Mouse (Mus musculus): ENCODE data around the gene Hnf1a. TPM values are rescaled to one million over a fixed set of nuclear protein-coding genes. Genes with fewer than 3 reads are reported as not detected.

The Hnf1a gene
- polyA plus RNA-seq, 1 experiment from 2014 or later, result 6.8 TPM

- Histone ChIP-seq H3K4me1 (ENCODE audit: control insufficient read depth, insufficient read depth, low read length) (no peaks in the 10 kb centered on the region), H3K27ac (ENCODE audit: low read depth, low read length) (no peak overlapping the region), H3K9ac (ENCODE audit: low read depth, low read length) (no peak overlapping the region), H3K4me2 (replicated peaks; ENCODE audit: low read depth, low read length) (no peak overlapping the region), H3K4me3 (ENCODE audit: low read length) (no peak overlapping the region), H3K27me3 (ENCODE audit: control insufficient read depth, insufficient read depth, low read length) (no peaks in the 10 kb centered on the region), H3K9me3 (ENCODE audit: control insufficient read depth, low read length) (no peaks in the 10 kb centered on the region), H3K36me3 (ENCODE audit: control insufficient read depth, insufficient read depth, low read length) (no peaks in the 10 kb centered on the region)
- 67% methylated on average over 16 of the region's 16 CpGs for WGBS
- ATAC-seq (ENCODE audit: low FRiP score, low TSS enrichment), result no peak
These were observed 25.6 kb upstream of the Hnf1a start for GRCm38 (mm10) chr5:114996447-114996846.

DNA sequence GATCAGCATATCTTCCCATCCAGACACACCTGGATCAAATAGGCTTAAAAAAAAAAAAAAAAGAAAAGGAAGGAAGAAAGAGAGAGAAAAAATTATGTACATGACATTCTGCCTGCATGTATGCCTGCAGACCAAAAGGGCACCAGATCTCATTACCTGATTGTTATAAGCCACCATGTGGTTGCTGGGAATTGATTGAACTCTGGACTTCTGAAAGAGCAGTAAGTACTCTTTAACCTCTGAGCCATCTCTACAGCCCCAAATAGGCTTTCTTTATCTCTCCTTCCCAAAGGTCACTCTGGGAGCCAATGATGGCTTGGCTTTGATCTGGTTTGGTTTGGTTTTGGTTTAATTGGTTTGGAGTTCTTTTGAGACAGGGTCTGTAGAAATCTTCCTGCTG, 14.2 kb upstream of the Hnf1a start:
- no peaks in the 10 kb centered on the region for H3K27me3 ChIP-seq (ENCODE audit: control insufficient read depth, insufficient read depth, low read length)
- no peak overlapping the region for H3K9ac ChIP-seq (ENCODE audit: low read depth, low read length)
- H3K4me1 ChIP-seq (ENCODE audit: control insufficient read depth, insufficient read depth, low read length), result peaks cover 3% of the 10 kb centered on the region
- no peak overlapping the region for H3K27ac ChIP-seq (ENCODE audit: low read depth, low read length)
- ATAC-seq (ENCODE audit: low FRiP score, low TSS enrichment), result no peak
- H3K9me3 ChIP-seq (ENCODE audit: control insufficient read depth, low read length), result no peaks in the 10 kb centered on the region
- H3K36me3 ChIP-seq (ENCODE audit: control insufficient read depth, insufficient read depth, low read length), result no peaks in the 10 kb centered on the region
- no peak overlapping the region for H3K4me3 ChIP-seq (ENCODE audit: low read length)
- no peak overlapping the region for H3K4me2 ChIP-seq (replicated peaks; ENCODE audit: low read depth, low read length)

DNA sequence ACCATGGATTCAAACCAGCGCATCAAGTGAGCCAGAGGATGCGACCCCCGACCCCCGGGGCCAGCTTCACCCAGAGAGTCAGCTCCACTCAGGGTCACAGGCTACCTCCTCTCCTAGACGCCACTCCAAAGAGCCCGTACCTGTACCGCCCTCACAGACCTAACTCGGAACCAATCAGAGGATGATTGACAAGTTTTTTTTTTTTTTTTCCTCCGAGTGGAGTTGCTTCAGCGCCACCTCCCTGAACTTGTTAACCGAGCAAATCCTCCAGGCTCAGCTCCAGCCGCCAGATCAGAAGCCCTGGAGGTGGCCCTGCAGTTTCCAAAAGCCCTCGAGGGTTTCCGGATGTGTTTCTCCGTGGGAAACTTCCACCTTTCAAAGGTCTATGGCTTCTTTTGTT, 11.1 kb upstream of the Hnf1a start:
- Histone ChIP-seq H3K4me3 (ENCODE audit: low read length) (no peak overlapping the region), H3K9me3 (ENCODE audit: control insufficient read depth, low read length) (no peaks in the 10 kb centered on the region), H3K27me3 (ENCODE audit: control insufficient read depth, insufficient read depth, low read length) (no peaks in the 10 kb centered on the region), H3K27ac (ENCODE audit: low read depth, low read length) (no peak overlapping the region), H3K4me1 (ENCODE audit: control insufficient read depth, insufficient read depth, low read length) (peaks cover 8% of the 10 kb centered on the region), H3K9ac (ENCODE audit: low read depth, low read length) (no peak overlapping the region), H3K36me3 (ENCODE audit: control insufficient read depth, insufficient read depth, low read length) (no peaks in the 10 kb centered on the region), H3K4me2 (replicated peaks; ENCODE audit: low read depth, low read length) (no peak overlapping the region)
- 68% methylated on average over 15 of the region's 15 CpGs for WGBS
- no peak for ATAC-seq (ENCODE audit: low FRiP score, low TSS enrichment)

DNA sequence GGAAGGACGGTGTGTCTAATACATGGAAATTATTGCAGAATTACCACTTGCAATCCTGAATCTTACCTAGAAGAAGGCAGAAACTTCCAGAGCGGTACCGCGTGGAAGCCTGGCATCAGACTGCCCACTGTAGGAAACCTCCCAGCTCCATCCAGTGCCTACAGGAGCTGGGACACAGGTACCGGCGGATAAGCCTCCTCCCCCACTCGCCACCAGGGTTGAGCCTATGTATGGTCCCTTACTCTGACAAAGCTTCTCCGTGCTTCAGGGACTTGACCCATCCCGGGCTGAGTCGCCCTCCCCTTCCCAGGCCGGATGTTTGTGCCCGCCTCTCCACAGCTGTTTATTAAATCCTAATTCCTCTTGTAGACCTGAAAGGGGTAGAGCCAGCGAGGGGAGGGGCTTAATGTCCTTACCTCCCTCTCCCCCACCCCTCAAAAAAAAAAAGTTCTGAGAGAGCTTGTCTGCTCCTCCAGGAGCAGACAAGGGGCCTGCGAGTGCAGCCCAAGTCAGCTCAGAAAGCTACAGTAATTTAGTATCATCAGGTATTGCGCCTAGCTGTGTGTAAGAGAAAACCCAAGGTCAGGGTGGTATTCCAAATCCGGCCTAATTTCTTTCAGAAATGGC, 9.3 kb upstream of the Hnf1a start:
- Histone ChIP-seq H3K4me2 (replicated peaks; ENCODE audit: low read depth, low read length) (peak overlapping the region; percentile 59), H3K4me1 (ENCODE audit: control insufficient read depth, insufficient read depth, low read length) (peaks cover 8% of the 10 kb centered on the region), H3K9me3 (ENCODE audit: control insufficient read depth, low read length) (no peaks in the 10 kb centered on the region), H3K27me3 (ENCODE audit: control insufficient read depth, insufficient read depth, low read length) (no peaks in the 10 kb centered on the region), H3K4me3 (ENCODE audit: low read length) (peak overlapping the region; percentile 28), H3K27ac (ENCODE audit: low read depth, low read length) (no peak overlapping the region), H3K36me3 (ENCODE audit: control insufficient read depth, insufficient read depth, low read length) (no peaks in the 10 kb centered on the region), H3K9ac (ENCODE audit: low read depth, low read length) (peak overlapping the region; percentile 44)
- 24% methylated on average over 16 of the region's 16 CpGs for whole genome bisulfite sequencing
- no peak; the same call in 1 of the 2 replicates for ATAC-seq (ENCODE audit: low FRiP score, low TSS enrichment)

- peak overlapping the region; percentile 44; the same call in 1 of the 2 replicates for H3K9ac ChIP-seq (ENCODE audit: low read depth, low read length)
- no peaks in the 10 kb centered on the region for H3K36me3 ChIP-seq (ENCODE audit: control insufficient read depth, insufficient read depth, low read length)
- peak overlapping the region; percentile 28 for H3K4me3 ChIP-seq (ENCODE audit: low read length)
- ATAC-seq (ENCODE audit: low FRiP score, low TSS enrichment), result peak; percentile 38
- peaks cover 8% of the 10 kb centered on the region for H3K4me1 ChIP-seq (ENCODE audit: control insufficient read depth, insufficient read depth, low read length)
- no peaks in the 10 kb centered on the region for H3K9me3 ChIP-seq (ENCODE audit: control insufficient read depth, low read length)
- H3K4me2 ChIP-seq (replicated peaks; ENCODE audit: low read depth, low read length), result peak overlapping the region; percentile 59
- H3K27ac ChIP-seq (ENCODE audit: low read depth, low read length), result no peak overlapping the region
- no peaks in the 10 kb centered on the region for H3K27me3 ChIP-seq (ENCODE audit: control insufficient read depth, insufficient read depth, low read length)
- 5% methylated on average over 32 of the region's 32 CpGs for WGBS
These were observed 8.6 kb upstream of the Hnf1a start for GRCm38 (mm10) chr5:114979250-114980121.

DNA sequence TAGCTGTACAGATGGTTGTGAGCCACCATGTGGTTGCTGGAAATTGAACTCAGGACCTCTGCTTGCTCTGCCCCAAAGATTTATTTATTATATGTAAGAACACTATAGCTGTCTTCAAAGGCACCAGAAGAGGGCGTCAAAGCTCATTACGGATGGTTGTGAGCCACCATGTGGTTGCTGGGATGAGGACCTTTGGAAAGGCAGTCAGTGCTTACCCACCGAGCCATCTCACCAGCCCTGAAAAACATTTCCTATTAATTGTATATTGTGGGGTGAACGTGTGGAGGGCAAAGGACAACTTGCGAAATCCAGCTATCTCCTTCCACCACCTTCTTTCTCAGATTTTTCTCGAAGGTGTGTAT, 8.0 kb upstream of the Hnf1a start:
- Histone ChIP-seq H3K9me3 (ENCODE audit: control insufficient read depth, low read length) (no peaks in the 10 kb centered on the region), H3K9ac (ENCODE audit: low read depth, low read length) (peak overlapping the region; percentile 44; the same call in 1 of the 2 replicates), H3K27me3 (ENCODE audit: control insufficient read depth, insufficient read depth, low read length) (no peaks in the 10 kb centered on the region), H3K27ac (ENCODE audit: low read depth, low read length) (no peak overlapping the region), H3K4me3 (ENCODE audit: low read length) (peak overlapping the region; percentile 28; the same call in 1 of the 2 replicates), H3K4me1 (ENCODE audit: control insufficient read depth, insufficient read depth, low read length) (peaks cover 8% of the 10 kb centered on the region), H3K36me3 (ENCODE audit: control insufficient read depth, insufficient read depth, low read length) (no peaks in the 10 kb centered on the region), H3K4me2 (replicated peaks; ENCODE audit: low read depth, low read length) (peak overlapping the region; percentile 59)
- ATAC-seq (ENCODE audit: low FRiP score, low TSS enrichment), result peak; percentile 34; the same call in 1 of the 2 replicates
- WGBS, result 5% methylated on average over 6 of the region's 6 CpGs

GRCm38 (mm10) chr5:114978473-114978872, 7.6 kb upstream of the Hnf1a start:
- H3K4me3 ChIP-seq (ENCODE audit: low read length), result no peak overlapping the region
- peaks cover 8% of the 10 kb centered on the region for H3K4me1 ChIP-seq (ENCODE audit: control insufficient read depth, insufficient read depth, low read length)
- WGBS, result 70% methylated on average over 11 of the region's 11 CpGs
- no peak for ATAC-seq (ENCODE audit: low FRiP score, low TSS enrichment)
- H3K9me3 ChIP-seq (ENCODE audit: control insufficient read depth, low read length), result no peaks in the 10 kb centered on the region
- H3K27ac ChIP-seq (ENCODE audit: low read depth, low read length), result no peak overlapping the region
- H3K4me2 ChIP-seq (replicated peaks; ENCODE audit: low read depth, low read length), result no peak overlapping the region
- H3K9ac ChIP-seq (ENCODE audit: low read depth, low read length), result no peak overlapping the region
- no peaks in the 10 kb centered on the region for H3K36me3 ChIP-seq (ENCODE audit: control insufficient read depth, insufficient read depth, low read length)
- H3K27me3 ChIP-seq (ENCODE audit: control insufficient read depth, insufficient read depth, low read length), result no peaks in the 10 kb centered on the region

DNA sequence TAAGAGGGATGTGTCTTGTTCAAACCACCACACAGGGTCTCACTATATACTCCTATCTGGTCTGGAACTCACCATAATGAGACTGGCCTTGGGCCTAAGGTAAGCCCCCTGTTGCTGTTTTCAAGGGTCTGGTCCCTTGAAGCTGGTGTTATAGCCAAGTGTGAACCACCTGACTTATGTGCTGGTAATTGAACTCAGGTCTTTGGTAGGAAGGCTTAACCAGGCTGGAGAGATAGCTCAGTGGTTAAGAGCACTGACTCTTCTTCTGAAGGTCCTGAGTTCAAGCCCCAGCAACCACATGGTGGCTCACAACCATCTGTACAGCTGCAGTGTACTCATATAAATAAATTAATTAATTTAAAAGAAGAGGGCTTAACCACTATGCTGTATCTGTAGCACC, 6.0 kb upstream of the Hnf1a start:
- Histone ChIP-seq H3K9ac (ENCODE audit: low read depth, low read length) (no peak overlapping the region), H3K4me1 (ENCODE audit: control insufficient read depth, insufficient read depth, low read length) (peaks cover 8% of the 10 kb centered on the region), H3K4me2 (replicated peaks; ENCODE audit: low read depth, low read length) (no peak overlapping the region), H3K9me3 (ENCODE audit: control insufficient read depth, low read length) (no peaks in the 10 kb centered on the region), H3K27me3 (ENCODE audit: control insufficient read depth, insufficient read depth, low read length) (no peaks in the 10 kb centered on the region), H3K4me3 (ENCODE audit: low read length) (no peak overlapping the region), H3K36me3 (ENCODE audit: control insufficient read depth, insufficient read depth, low read length) (no peaks in the 10 kb centered on the region), H3K27ac (ENCODE audit: low read depth, low read length) (no peak overlapping the region)
- ATAC-seq (ENCODE audit: low FRiP score, low TSS enrichment), result no peak

GRCm38 (mm10) chr5:114973131-114973530, 2.2 kb upstream of the Hnf1a start:
- no peaks in the 10 kb centered on the region for H3K36me3 ChIP-seq (ENCODE audit: control insufficient read depth, insufficient read depth, low read length)
- no peak overlapping the region for H3K4me3 ChIP-seq (ENCODE audit: low read length)
- H3K4me1 ChIP-seq (ENCODE audit: control insufficient read depth, insufficient read depth, low read length), result peaks cover 2% of the 10 kb centered on the region; the same call in 1 of the 2 replicates
- no peaks in the 10 kb centered on the region for H3K9me3 ChIP-seq (ENCODE audit: control insufficient read depth, low read length)
- H3K9ac ChIP-seq (ENCODE audit: low read depth, low read length), result no peak overlapping the region
- ATAC-seq (ENCODE audit: low FRiP score, low TSS enrichment), result no peak
- H3K27me3 ChIP-seq (ENCODE audit: control insufficient read depth, insufficient read depth, low read length), result no peaks in the 10 kb centered on the region
- no peak overlapping the region for H3K4me2 ChIP-seq (replicated peaks; ENCODE audit: low read depth, low read length)
- 76% methylated on average over 8 of the region's 8 CpGs for WGBS
- H3K27ac ChIP-seq (ENCODE audit: low read depth, low read length), result no peak overlapping the region
